Mouse (Mus musculus): ENCODE measurements around the gene Arl3. TPM values are rescaled to one million over a fixed set of nuclear protein-coding genes. Genes with fewer than 3 reads are reported as not detected.

The Arl3 gene
- polyA plus RNA-seq, 1 experiment from 2014 or later: 134 TPM

GRCm38 (mm10) chr19:46527632-46528528, 45.1 kb downstream of the Arl3 start:
- Histone ChIP-seq H3K4me3 (replicated peaks; ENCODE audit: low read depth, low read length) (peak overlapping the region; percentile 19; the same call in 1 of the 2 replicates), H3K36me3 (ENCODE audit: control insufficient read depth, insufficient read depth, low read length) (no peaks in the 10 kb centered on the region), H3K9ac (replicated peaks; ENCODE audit: low read length) (peak overlapping the region; percentile 44), H3K4me1 (ENCODE audit: control insufficient read depth, insufficient read depth, low read length) (peaks cover 94% of the 10 kb centered on the region), H3K9me3 (ENCODE audit: control insufficient read depth, low read length) (no peaks in the 10 kb centered on the region), H3K27me3 (ENCODE audit: control insufficient read depth, insufficient read depth, low read length) (no peaks in the 10 kb centered on the region), H3K4me2 (ENCODE audit: low read length) (peak overlapping the region; percentile 54), H3K27ac (replicated peaks; ENCODE audit: low read depth, low read length) (peak overlapping the region; percentile 91)
- DNase-seq (peak; percentile 55), ATAC-seq (ENCODE audit: low FRiP score, low TSS enrichment) (no peak)
- 7% methylated on average over 17 of the region's 17 CpGs for WGBS

GRCm38 (mm10) chr19:46525691-46526631, 47.0 kb downstream of the Arl3 start:
- H3K4me3 ChIP-seq (replicated peaks; ENCODE audit: low read depth, low read length): no peak overlapping the region
- H3K9me3 ChIP-seq (ENCODE audit: control insufficient read depth, low read length): no peaks in the 10 kb centered on the region
- no peak overlapping the region for H3K4me2 ChIP-seq (ENCODE audit: low read length)
- H3K27me3 ChIP-seq (ENCODE audit: control insufficient read depth, insufficient read depth, low read length): no peaks in the 10 kb centered on the region
- no peak overlapping the region for H3K9ac ChIP-seq (replicated peaks; ENCODE audit: low read length)
- H3K4me1 ChIP-seq (ENCODE audit: control insufficient read depth, insufficient read depth, low read length): peaks cover 75% of the 10 kb centered on the region
- H3K27ac ChIP-seq (replicated peaks; ENCODE audit: low read depth, low read length): 0 out of 2 replicates have a peak overlapping the region, but pooled peaks have one; percentile 41
- 35% methylated on average over 10 of the region's 10 CpGs for WGBS
- peak; percentile 42 for DNase-seq
- ATAC-seq (ENCODE audit: low FRiP score, low TSS enrichment): no peak
- H3K36me3 ChIP-seq (ENCODE audit: control insufficient read depth, insufficient read depth, low read length): no peaks in the 10 kb centered on the region

- H3K27me3 ChIP-seq (ENCODE audit: control insufficient read depth, insufficient read depth, low read length): no peaks in the 10 kb centered on the region
- DNase-seq (peak; percentile 19), ATAC-seq (ENCODE audit: low FRiP score, low TSS enrichment) (no peak)
- peak overlapping the region; percentile 31; the same call in 1 of the 2 replicates for H3K9ac ChIP-seq (replicated peaks; ENCODE audit: low read length)
- peak overlapping the region; percentile 85 for H3K27ac ChIP-seq (replicated peaks; ENCODE audit: low read depth, low read length)
- no peaks in the 10 kb centered on the region for H3K9me3 ChIP-seq (ENCODE audit: control insufficient read depth, low read length)
- WGBS: 25% methylated on average over 14 of the region's 14 CpGs
- H3K4me3 ChIP-seq (replicated peaks; ENCODE audit: low read depth, low read length): no peak overlapping the region
- H3K36me3 ChIP-seq (ENCODE audit: control insufficient read depth, insufficient read depth, low read length): no peaks in the 10 kb centered on the region
- H3K4me1 ChIP-seq (ENCODE audit: control insufficient read depth, insufficient read depth, low read length): peaks cover 63% of the 10 kb centered on the region
- peak overlapping the region; percentile 54 for H3K4me2 ChIP-seq (ENCODE audit: low read length)
These were observed 48.2 kb downstream of the Arl3 start for GRCm38 (mm10) chr19:46524601-46525321.

GRCm38 (mm10) chr19:46524152-46524544, 48.9 kb downstream of the Arl3 start:
- Histone ChIP-seq H3K4me3 (replicated peaks; ENCODE audit: low read depth, low read length) (0 out of 2 replicates have a peak overlapping the region, but pooled peaks have one; percentile 17), H3K27me3 (ENCODE audit: control insufficient read depth, insufficient read depth, low read length) (no peaks in the 10 kb centered on the region), H3K4me1 (ENCODE audit: control insufficient read depth, insufficient read depth, low read length) (peaks cover 57% of the 10 kb centered on the region), H3K4me2 (ENCODE audit: low read length) (peak overlapping the region; percentile 54), H3K27ac (replicated peaks; ENCODE audit: low read depth, low read length) (peak overlapping the region; percentile 85), H3K9me3 (ENCODE audit: control insufficient read depth, low read length) (no peaks in the 10 kb centered on the region), H3K9ac (replicated peaks; ENCODE audit: low read length) (peak overlapping the region; percentile 31; the same call in 1 of the 2 replicates), H3K36me3 (ENCODE audit: control insufficient read depth, insufficient read depth, low read length) (no peaks in the 10 kb centered on the region)
- 12% methylated on average over 6 of the region's 6 CpGs for WGBS
- DNase-seq: no peak
- ATAC-seq (ENCODE audit: low FRiP score, low TSS enrichment): no peak

GRCm38 (mm10) chr19:46523480-46524151, 49.4 kb downstream of the Arl3 start:
- Histone ChIP-seq H3K36me3 (ENCODE audit: control insufficient read depth, insufficient read depth, low read length) (no peaks in the 10 kb centered on the region), H3K4me2 (ENCODE audit: low read length) (peak overlapping the region; percentile 54), H3K9me3 (ENCODE audit: control insufficient read depth, low read length) (no peaks in the 10 kb centered on the region), H3K4me1 (ENCODE audit: control insufficient read depth, insufficient read depth, low read length) (peaks cover 54% of the 10 kb centered on the region), H3K27ac (replicated peaks; ENCODE audit: low read depth, low read length) (peak overlapping the region; percentile 85), H3K4me3 (replicated peaks; ENCODE audit: low read depth, low read length) (peak overlapping the region; percentile 17), H3K9ac (replicated peaks; ENCODE audit: low read length) (peak overlapping the region; percentile 29; the same call in 1 of the 2 replicates), H3K27me3 (ENCODE audit: control insufficient read depth, insufficient read depth, low read length) (no peaks in the 10 kb centered on the region)
- DNase-seq (peak; percentile 87), ATAC-seq (ENCODE audit: low FRiP score, low TSS enrichment) (peak; percentile 89)
- 2% methylated on average over 20 of the region's 20 CpGs for WGBS

- Histone ChIP-seq H3K9me3 (ENCODE audit: control insufficient read depth, low read length) (no peaks in the 10 kb centered on the region), H3K36me3 (ENCODE audit: control insufficient read depth, insufficient read depth, low read length) (no peaks in the 10 kb centered on the region), H3K9ac (replicated peaks; ENCODE audit: low read length) (no peak overlapping the region; the same call in 1 of the 2 replicates), H3K27ac (replicated peaks; ENCODE audit: low read depth, low read length) (peak overlapping the region; percentile 85), H3K4me2 (ENCODE audit: low read length) (peak overlapping the region; percentile 54), H3K4me1 (ENCODE audit: control insufficient read depth, insufficient read depth, low read length) (peaks cover 54% of the 10 kb centered on the region), H3K27me3 (ENCODE audit: control insufficient read depth, insufficient read depth, low read length) (no peaks in the 10 kb centered on the region), H3K4me3 (replicated peaks; ENCODE audit: low read depth, low read length) (peak overlapping the region; percentile 17; the same call in 1 of the 2 replicates)
- DNase-seq (no peak), ATAC-seq (ENCODE audit: low FRiP score, low TSS enrichment) (0 out of 2 replicates have a peak, but pooled peaks have one; percentile 24)
These were observed 49.9 kb downstream of the Arl3 start for GRCm38 (mm10) chr19:46523131-46523479.

- H3K9ac ChIP-seq (replicated peaks; ENCODE audit: low read length): no peak overlapping the region
- H3K4me3 ChIP-seq (replicated peaks; ENCODE audit: low read depth, low read length): no peak overlapping the region
- H3K27ac ChIP-seq (replicated peaks; ENCODE audit: low read depth, low read length): no peak overlapping the region
- H3K9me3 ChIP-seq (ENCODE audit: control insufficient read depth, low read length): no peaks in the 10 kb centered on the region
- H3K27me3 ChIP-seq (ENCODE audit: control insufficient read depth, insufficient read depth, low read length): no peaks in the 10 kb centered on the region
- DNase-seq (peak; percentile 8), ATAC-seq (ENCODE audit: low FRiP score, low TSS enrichment) (no peak)
- H3K36me3 ChIP-seq (ENCODE audit: control insufficient read depth, insufficient read depth, low read length): no peaks in the 10 kb centered on the region
- no peak overlapping the region for H3K4me2 ChIP-seq (ENCODE audit: low read length)
- peaks cover 54% of the 10 kb centered on the region for H3K4me1 ChIP-seq (ENCODE audit: control insufficient read depth, insufficient read depth, low read length)
- WGBS: 43% methylated on average over 15 of the region's 15 CpGs
These were observed 50.5 kb downstream of the Arl3 start for GRCm38 (mm10) chr19:46522433-46523044.

Measured in midbrain, embryonic 14.5 days (tissue).